Mouse (Mus musculus): Measurements from ENCODE around the gene Arhgap20. TPM values are rescaled to one million over a fixed set of nuclear protein-coding genes. Genes with fewer than 3 reads are reported as not detected.

Arhgap20 gene
- polyA plus RNA-seq, 1 experiment: 14.8 TPM

- no peaks in the 10 kb centered on the region for H3K4me1 ChIP-seq (ENCODE audit: control insufficient read depth, insufficient read depth, low read length)
- DNase-seq: no peak
- H3K27me3 ChIP-seq (ENCODE audit: control insufficient read depth, insufficient read depth, low read length): no peaks in the 10 kb centered on the region
- 32% methylated on average over 4 of the region's 4 CpGs for WGBS
- TF ChIP-seq POLR2A (IDR thresholded peaks at IDR 0.05; ENCODE audit: borderline replicate concordance, insufficient read depth, low read length) (no peak), CTCF (IDR thresholded peaks at IDR 0.05; ENCODE audit: borderline replicate concordance, insufficient read depth, low read depth, low read length) (no peak)
- H3K4me3 ChIP-seq (replicated peaks; ENCODE audit: insufficient read depth, low read depth, low read length): no peak overlapping the region
- no peak overlapping the region for H3K27ac ChIP-seq (ENCODE audit: insufficient read depth, low read length)
These were observed 118.2 kb downstream of the Arhgap20 start for GRCm38 (mm10) chr9:51883319-51883718.

- Histone ChIP-seq H3K4me1 (ENCODE audit: control insufficient read depth, insufficient read depth, low read length) (no peaks in the 10 kb centered on the region), H3K27me3 (ENCODE audit: control insufficient read depth, insufficient read depth, low read length) (no peaks in the 10 kb centered on the region), H3K4me3 (replicated peaks; ENCODE audit: insufficient read depth, low read depth, low read length) (no peak overlapping the region), H3K27ac (ENCODE audit: insufficient read depth, low read length) (no peak overlapping the region)
- no peak for DNase-seq
- WGBS: 100% methylated on average over 1 of the region's 1 CpGs
- TF ChIP-seq CTCF (IDR thresholded peaks at IDR 0.05; ENCODE audit: borderline replicate concordance, insufficient read depth, low read depth, low read length): no peak
These were observed 127.8 kb downstream of the Arhgap20 start for GRCm38 (mm10) chr9:51892921-51893320.

Other genes with a start within 250 kb of the Arhgap20 start
- 35.1 and 36.8 TPM in 2 replicates for gene Fdx1, start 198.2 kb downstream of the Arhgap20 start, polyA plus RNA-seq (2012; rRNA removed)

Measured in cerebellum, adult 2 months (tissue).